Mouse (Mus musculus): ENCODE measurements around the gene Chek1. TPM values are rescaled to one million over a fixed set of nuclear protein-coding genes. Genes with fewer than 3 reads are reported as not detected.
A peak's percentile ranks its signal among the peaks of the same experiment; 100 is the strongest.

Gene Chek1
- 5.8 and 8.1 TPM in 2 replicates for total RNA-seq (2021)
- long read RNA-seq, partial matches to known transcripts = 0 of 2 reads
- long read RNA-seq, other reads (novel, unspliced or antisense) = 0 of 2 reads

DNA sequence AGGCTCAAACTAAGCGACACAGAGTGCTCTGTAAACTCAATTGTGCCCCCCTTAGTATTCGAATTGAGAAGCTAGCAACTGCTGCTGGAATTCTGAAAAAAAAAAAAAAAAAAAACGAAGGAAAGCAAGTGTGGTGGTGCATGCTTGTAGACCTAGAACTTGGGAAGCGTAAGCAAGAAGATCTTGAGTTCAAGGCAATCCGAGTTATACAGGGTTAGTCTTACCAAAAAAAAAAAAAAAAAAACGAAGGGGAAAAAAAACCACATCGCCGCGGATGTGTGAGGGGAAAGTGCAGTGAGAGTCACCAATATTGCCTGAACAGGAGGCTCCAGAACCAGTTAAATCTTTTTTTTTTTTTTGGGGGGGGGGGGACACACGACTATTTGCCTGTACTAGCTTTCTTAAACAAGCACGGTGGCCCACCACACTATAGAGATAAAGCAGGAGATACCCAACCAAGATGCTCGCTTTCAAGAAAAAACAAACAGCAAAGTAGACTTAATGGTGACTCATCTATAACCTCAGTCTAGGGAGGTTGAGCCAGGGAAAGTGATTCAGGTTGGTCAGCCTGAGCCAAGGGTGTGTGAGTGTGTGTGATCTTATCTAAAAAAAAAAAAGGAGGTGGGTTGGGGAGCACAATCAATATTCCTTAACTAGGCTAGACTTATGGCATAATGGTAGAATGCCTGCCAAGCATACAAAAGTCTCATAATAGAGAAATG is at the start of gene Chek1:
Gene Chek1 (minus strand): TSS at position 32 of the 722 bp plus-strand sequence.
- no peak for DNase-seq

- no peak for DNase-seq
These were observed 42.2 kb upstream of the Chek1 start for GRCm38 (mm10) chr9:36769048-36769413.

GRCm38 (mm10) chr9:36768156-36769047 is 41.5 kb upstream of the Chek1 start:
- peak; percentile 58 for DNase-seq

GRCm38 (mm10) chr9:36767203-36768143 is 40.6 kb upstream of the Chek1 start, which contains the start of gene Stt3a:
Gene Stt3a (minus strand): TSS chr9:36767679.
- DNase-seq = peak; percentile 97

- no peak for DNase-seq
These were observed 37.5 kb upstream of the Chek1 start for GRCm38 (mm10) chr9:36764378-36764777.

- peak; percentile 89 for DNase-seq
These were observed 483 bp downstream of the Chek1 start for GRCm38 (mm10) chr9:36726131-36727033.

GRCm38 (mm10) chr9:36716624-36717023 is 10.2 kb downstream of the Chek1 start:
- no peak for DNase-seq

DNA sequence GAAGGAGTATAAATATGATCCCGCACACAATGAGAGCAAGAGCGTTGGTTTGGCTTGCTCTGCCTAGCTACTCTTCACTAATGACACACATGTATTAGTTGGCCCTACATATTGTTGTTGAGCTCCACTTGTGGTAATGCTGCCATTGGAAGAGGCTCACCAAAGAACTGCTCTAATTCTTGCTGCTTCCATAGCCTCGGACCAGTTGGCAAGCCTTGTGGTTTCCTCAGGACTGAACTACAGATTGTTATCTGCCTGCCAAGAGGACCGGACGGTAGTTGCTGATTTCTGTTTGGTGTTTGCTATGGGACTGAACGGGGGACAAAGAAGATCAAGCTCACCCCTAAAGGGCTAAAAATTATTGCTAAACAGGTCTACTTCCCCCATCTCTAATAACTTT is 19.6 kb downstream of the Chek1 start:
- DNase-seq = no peak

DNA sequence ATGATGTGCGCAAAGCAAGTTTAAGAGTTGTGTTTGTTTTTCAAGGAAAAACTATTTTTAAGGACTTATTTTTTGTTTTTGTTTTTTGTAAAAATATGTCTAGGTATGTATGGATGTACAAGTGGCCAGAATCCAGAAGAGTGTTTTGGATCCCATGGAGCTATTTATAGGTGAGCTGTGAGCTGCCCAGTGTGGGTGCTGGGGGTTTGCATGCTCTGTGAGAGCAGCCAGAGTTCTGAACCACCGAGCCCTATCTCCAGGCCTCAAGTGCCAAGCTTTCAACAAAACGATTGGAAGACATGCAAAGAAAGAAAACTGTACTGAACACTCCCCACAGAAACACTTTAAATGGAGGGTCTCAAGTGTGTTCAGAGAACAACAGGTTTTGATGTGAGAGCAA is 20.9 kb downstream of the Chek1 start:
- no peak for DNase-seq

- DNase-seq = no peak
These were observed 32.6 kb downstream of the Chek1 start for GRCm38 (mm10) chr9:36694276-36694675.

DNA sequence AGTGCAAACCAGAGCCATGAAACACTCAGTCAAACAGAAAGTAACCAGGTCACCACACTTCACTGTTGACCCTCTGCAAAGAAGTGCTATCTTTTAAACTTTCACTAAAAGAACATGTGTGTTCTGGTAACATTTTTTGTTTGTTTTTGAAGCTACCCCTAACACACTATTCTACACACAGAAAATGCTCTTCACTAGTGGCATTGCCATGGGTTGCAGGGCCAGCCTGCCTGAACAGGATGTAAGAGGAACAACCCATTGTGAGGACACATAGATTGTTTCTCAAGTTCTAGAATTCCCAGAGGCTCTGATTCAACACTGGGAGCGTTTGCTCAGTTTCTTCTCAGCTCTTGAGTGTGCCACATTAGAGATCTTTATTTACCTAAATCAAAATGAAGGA is 33.9 kb downstream of the Chek1 start, which contains the start of gene Acrv1:
Gene Acrv1 (plus strand): TSS at position 301 of the 400 bp plus-strand sequence.
- no peak for DNase-seq

DNA sequence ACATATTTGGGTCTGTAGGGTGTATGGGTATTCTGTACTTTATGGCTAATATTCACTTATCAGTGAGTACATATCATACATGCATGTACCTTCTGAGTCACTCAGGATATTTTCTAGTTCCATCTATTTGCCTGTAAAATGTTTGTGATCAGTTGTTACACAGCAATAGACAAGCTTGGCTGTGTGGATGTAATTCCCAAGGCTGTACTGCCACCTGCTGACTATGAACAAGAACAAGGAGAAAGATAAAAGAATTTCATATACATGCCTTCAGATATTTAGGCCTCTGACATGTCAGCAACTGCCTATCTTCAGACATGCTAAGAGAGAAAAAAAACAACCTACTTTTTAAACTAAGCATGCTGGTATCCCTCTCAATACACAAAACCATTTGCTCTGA is 39.5 kb downstream of the Chek1 start:
- DNase-seq = peak; percentile 2

GRCm38 (mm10) chr9:36681424-36681823 is 45.4 kb downstream of the Chek1 start:
- no peak for DNase-seq

Other genes with a start within 250 kb of the Chek1 start
- not detected in 2 replicates for gene Gm5615, start 185.1 kb downstream of the Chek1 start, total RNA-seq (2021)
- not detected in 2 replicates for gene Gm17689, start 144.4 kb downstream of the Chek1 start, total RNA-seq (2021)
- gene A630095E13Rik, start 83.7 kb downstream of the Chek1 start, total RNA-seq (2021) = not detected in 2 replicates
- gene Acrv1, start 33.8 kb downstream of the Chek1 start, total RNA-seq (2021) = not detected in 2 replicates
- gene Stt3a, start 40.6 kb upstream of the Chek1 start, total RNA-seq (2021) = 189 and 263 TPM in 2 replicates
- 118 and 131 TPM in 2 replicates for gene Ei24, start 70.3 kb upstream of the Chek1 start, total RNA-seq (2021)
- gene Fez1, start 94.8 kb upstream of the Chek1 start, total RNA-seq (2021) = 4.0 and 4.7 TPM in 2 replicates

Measured in adrenal gland, postnatal 25 days (tissue).